Mouse (Mus musculus): ENCODE results near the gene Kdm4b. TPM values are rescaled to one million over a fixed set of nuclear protein-coding genes. Genes with fewer than 3 reads are reported as not detected.

The Kdm4b gene
- polyA plus RNA-seq, 1 experiment: 37.1 TPM

DNA sequence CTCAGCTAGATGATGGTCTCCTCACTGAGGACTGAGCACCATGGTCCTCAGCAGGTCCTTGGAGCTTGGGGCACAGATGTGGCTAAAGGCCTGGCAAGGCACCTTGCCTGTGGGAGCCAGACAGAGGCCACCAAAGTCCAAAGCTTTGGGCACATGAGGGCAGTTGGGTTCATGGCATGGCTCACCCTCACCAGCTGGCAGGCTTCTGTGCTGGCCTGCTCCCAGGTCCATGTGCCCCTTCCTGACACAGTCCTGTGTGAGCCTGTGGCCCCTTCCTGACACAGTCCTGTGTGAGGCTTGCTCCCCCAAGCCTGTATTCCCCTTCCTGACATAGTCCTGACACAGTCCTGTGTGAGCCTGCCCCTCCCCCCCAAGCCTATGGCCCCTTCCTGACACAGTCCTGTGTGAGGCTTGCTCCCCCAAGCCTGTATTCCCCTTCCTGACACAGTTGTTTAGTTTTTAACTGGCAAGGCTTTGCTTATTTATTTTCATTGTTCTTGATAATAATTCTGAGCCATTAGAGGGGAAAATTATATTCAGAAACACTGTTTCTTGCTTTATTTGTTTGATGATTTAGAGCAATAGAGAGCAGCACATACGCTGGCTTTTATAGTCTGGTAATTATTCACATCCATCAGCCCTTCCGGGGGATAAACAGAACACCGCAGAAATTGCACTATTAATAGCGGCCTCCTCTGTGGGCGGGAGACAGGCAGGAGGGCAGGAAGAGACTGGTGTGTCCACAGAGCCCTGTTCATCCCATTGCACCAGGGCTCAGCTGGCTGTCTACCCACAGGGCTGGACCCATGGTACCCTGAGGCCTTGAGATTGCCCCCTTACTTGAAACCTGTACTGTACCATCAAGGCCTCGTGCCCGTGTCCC lies 40.2 kb downstream of the Kdm4b start:
- Histone ChIP-seq H3K27me3 (ENCODE audit: control insufficient read depth, insufficient read depth, low read length) (no peaks in the 10 kb centered on the region), H3K27ac (ENCODE audit: insufficient read depth, low read length) (no peak overlapping the region), H3K4me3 (ENCODE audit: extremely low read depth, insufficient read depth, insufficient read length) (no peak overlapping the region), H3K36me3 (ENCODE audit: control insufficient read depth, insufficient read depth, low read length) (peaks cover 6% of the 10 kb centered on the region), H3K4me1 (ENCODE audit: control insufficient read depth, insufficient read depth, insufficient read length) (no peaks in the 10 kb centered on the region; the same call in 1 of the 2 replicates)
- WGBS: 51% methylated on average over 7 of the region's 7 CpGs
- TF ChIP-seq POLR2A (IDR thresholded peaks at IDR 0.05; ENCODE audit: low read depth, low read length): no peak
- no peak for TF ChIP-seq CTCF (IDR thresholded peaks at IDR 0.05; ENCODE audit: extremely low read depth, insufficient read depth, insufficient read length, insufficient replicate concordance)
- DNase-seq (ENCODE audit: low read depth in 1 of 2, low spot score in 2 of 2): no peak

DNA sequence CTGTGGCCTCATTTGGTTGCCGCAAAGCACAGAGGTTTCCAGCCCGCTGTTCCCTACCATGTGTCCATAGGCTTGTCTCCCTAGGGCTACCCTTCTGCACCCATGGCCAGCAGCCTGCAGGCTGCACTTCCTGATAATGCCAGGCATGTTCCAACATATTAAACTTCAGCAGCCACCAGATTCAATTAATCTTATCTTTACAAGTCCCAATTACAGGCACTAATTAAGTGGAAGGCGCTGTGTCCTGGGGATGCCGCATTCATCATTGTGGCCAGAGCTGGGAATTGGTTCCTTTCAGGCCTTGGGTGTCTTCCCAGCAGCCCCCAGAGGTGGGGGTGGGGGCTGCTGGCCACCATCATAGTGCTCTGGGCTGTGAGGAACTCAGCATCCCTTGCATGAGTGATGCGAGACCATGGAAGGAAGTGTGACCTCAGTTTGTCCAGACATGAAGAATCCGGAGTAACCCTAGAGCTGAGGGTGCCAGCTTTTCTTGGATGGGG lies 42.5 kb downstream of the Kdm4b start:
- 92% methylated on average over 6 of the region's 6 CpGs for WGBS
- Histone ChIP-seq H3K36me3 (ENCODE audit: control insufficient read depth, insufficient read depth, low read length) (peaks cover 10% of the 10 kb centered on the region), H3K27me3 (ENCODE audit: control insufficient read depth, insufficient read depth, low read length) (no peaks in the 10 kb centered on the region), H3K27ac (ENCODE audit: insufficient read depth, low read length) (no peak overlapping the region), H3K4me3 (ENCODE audit: extremely low read depth, insufficient read depth, insufficient read length) (no peak overlapping the region), H3K4me1 (ENCODE audit: control insufficient read depth, insufficient read depth, insufficient read length) (no peaks in the 10 kb centered on the region; the same call in 1 of the 2 replicates)
- no peak for DNase-seq (ENCODE audit: low read depth in 1 of 2, low spot score in 2 of 2)
- TF ChIP-seq CTCF (IDR thresholded peaks at IDR 0.05; ENCODE audit: extremely low read depth, insufficient read depth, insufficient read length, insufficient replicate concordance) (no peak), POLR2A (IDR thresholded peaks at IDR 0.05; ENCODE audit: low read depth, low read length) (no peak)

DNA sequence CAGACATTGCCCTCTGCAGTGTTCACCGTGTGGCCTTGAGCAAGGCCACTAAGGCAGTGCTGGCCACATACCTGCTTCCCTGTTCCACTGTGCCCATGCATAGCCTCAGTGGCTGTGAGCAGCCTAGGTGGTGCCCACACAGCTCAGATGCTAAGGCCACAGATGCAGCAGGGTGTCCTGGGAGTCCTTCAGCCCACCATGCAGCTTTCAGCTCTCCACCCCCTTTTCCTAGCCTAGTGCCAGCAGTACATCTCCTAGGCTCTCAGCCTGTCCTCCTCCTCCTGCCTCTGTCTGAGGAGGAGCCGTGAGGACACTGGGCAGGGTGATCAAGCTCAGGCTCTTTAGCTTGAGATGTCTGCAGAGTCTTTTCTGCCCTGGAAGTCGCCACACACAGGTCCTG lies 44.2 kb downstream of the Kdm4b start:
- H3K36me3 ChIP-seq (ENCODE audit: control insufficient read depth, insufficient read depth, low read length): peaks cover 12% of the 10 kb centered on the region
- H3K27ac ChIP-seq (ENCODE audit: insufficient read depth, low read length): no peak overlapping the region
- no peak for DNase-seq (ENCODE audit: low read depth in 1 of 2, low spot score in 2 of 2)
- no peaks in the 10 kb centered on the region for H3K27me3 ChIP-seq (ENCODE audit: control insufficient read depth, insufficient read depth, low read length)
- TF ChIP-seq POLR2A (IDR thresholded peaks at IDR 0.05; ENCODE audit: low read depth, low read length) (no peak), CTCF (IDR thresholded peaks at IDR 0.05; ENCODE audit: extremely low read depth, insufficient read depth, insufficient read length, insufficient replicate concordance) (no peak)
- H3K4me3 ChIP-seq (ENCODE audit: extremely low read depth, insufficient read depth, insufficient read length): no peak overlapping the region
- 88% methylated on average over 3 of the region's 3 CpGs for WGBS
- no peaks in the 10 kb centered on the region; the same call in 1 of the 2 replicates for H3K4me1 ChIP-seq (ENCODE audit: control insufficient read depth, insufficient read depth, insufficient read length)

DNA sequence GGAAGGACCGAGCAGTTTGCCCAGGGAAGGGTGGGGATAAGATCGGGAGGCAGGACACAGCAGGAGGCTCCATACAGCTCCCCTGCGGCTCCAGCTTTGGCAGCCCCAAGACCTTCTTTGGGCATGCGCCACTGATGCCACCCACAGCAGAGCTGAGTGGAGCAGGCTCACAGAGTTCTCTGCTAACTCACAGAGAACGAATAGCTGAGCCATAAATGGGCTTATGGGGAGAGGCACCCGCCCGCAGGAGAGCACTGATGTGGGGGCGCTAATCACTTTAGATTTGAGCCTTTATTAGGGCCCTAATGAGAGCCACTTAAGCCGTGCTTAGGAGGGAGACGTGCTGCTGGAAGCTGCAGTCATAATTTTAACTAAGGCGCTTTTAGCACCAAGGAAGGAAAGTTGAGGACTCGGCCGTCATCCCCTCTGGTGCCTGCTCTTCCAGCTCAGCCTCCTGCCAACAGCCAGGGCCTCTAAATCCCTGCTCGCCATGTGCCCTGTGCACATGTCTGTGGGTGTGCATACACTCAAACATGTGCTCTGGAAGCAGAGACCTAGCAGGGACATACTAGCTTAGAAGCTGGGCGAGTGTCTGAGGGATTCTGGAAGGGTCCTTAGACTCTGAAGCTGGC lies 45.3 kb downstream of the Kdm4b start:
- Histone ChIP-seq H3K4me1 (ENCODE audit: control insufficient read depth, insufficient read depth, insufficient read length) (no peaks in the 10 kb centered on the region), H3K27ac (ENCODE audit: insufficient read depth, low read length) (no peak overlapping the region), H3K27me3 (ENCODE audit: control insufficient read depth, insufficient read depth, low read length) (no peaks in the 10 kb centered on the region), H3K4me3 (ENCODE audit: extremely low read depth, insufficient read depth, insufficient read length) (no peak overlapping the region), H3K36me3 (ENCODE audit: control insufficient read depth, insufficient read depth, low read length) (peaks cover 12% of the 10 kb centered on the region)
- WGBS: 92% methylated on average over 15 of the region's 15 CpGs
- no peak for TF ChIP-seq POLR2A (IDR thresholded peaks at IDR 0.05; ENCODE audit: low read depth, low read length)
- TF ChIP-seq CTCF (IDR thresholded peaks at IDR 0.05; ENCODE audit: extremely low read depth, insufficient read depth, insufficient read length, insufficient replicate concordance): no peak
- DNase-seq (ENCODE audit: low read depth in 1 of 2, low spot score in 2 of 2): no peak

DNA sequence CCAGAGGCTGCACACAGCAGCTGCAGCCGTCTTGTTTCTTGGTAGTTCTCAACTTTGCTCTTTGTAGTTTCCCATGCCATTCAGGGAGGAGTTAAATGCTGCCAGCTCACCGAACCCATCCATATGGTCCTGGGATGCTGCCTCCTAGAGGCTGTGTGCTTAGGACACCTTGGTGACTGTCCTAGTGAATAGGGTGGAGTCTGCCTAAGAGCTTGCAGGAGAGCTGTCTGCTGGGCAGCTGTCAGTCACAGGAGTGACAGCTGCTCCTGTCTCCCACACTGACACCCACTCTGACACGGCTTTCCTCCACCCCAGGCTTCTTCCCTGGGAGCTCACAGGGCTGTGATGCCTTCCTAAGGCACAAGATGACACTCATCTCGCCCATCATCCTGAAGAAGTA lies 46.2 kb downstream of the Kdm4b start:
- H3K27me3 ChIP-seq (ENCODE audit: control insufficient read depth, insufficient read depth, low read length): no peaks in the 10 kb centered on the region
- WGBS: 85% methylated on average over 4 of the region's 4 CpGs
- H3K4me1 ChIP-seq (ENCODE audit: control insufficient read depth, insufficient read depth, insufficient read length): no peaks in the 10 kb centered on the region
- no peak overlapping the region for H3K27ac ChIP-seq (ENCODE audit: insufficient read depth, low read length)
- no peak for DNase-seq (ENCODE audit: low read depth in 1 of 2, low spot score in 2 of 2)
- peaks cover 16% of the 10 kb centered on the region for H3K36me3 ChIP-seq (ENCODE audit: control insufficient read depth, insufficient read depth, low read length)
- H3K4me3 ChIP-seq (ENCODE audit: extremely low read depth, insufficient read depth, insufficient read length): no peak overlapping the region
- TF ChIP-seq CTCF (IDR thresholded peaks at IDR 0.05; ENCODE audit: extremely low read depth, insufficient read depth, insufficient read length, insufficient replicate concordance): no peak
- no peak for TF ChIP-seq POLR2A (IDR thresholded peaks at IDR 0.05; ENCODE audit: low read depth, low read length)

DNA sequence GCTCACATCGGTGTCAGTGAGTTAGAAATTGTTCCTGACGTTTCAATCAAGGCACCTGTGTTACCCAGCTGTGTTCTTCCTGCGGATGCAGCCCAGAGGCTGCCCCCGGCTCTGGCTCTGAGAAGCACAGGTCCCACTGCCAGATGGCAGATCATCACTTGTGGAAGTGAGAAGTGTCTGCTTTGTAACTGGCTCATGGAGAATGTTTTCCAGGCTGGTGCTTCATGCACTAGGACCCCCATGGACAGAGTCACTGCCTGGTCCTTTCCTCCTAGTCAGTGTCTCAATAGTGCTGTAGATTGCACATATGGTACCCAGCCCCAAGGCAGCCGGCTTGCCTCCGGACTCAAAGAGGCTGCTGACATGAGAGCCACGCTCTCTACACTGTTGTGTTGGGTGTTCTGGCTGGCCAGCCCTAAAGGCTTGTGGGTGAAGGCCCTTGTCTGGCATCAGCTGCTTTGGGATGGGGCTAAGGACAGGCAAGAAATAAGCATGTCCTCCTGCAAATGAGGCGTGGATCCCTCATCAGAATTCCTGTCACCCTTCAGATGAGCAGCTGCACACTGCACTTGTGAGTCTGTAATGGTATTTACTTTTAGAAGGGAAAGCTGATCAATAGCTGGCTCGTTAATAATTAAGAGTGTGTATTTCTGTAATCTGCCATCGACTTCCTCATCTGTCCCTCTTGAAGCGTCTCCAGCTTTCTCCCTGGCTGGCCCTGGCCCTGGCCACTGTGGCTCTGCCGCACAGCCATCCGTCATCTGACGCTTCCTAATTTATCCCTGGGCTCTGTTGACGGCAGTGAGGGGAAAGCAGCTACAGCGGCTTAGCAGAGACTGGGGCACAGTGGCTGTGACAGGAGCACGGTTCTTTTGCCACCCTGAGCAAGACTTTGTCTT lies 47.5 kb downstream of the Kdm4b start:
- Histone ChIP-seq H3K36me3 (ENCODE audit: control insufficient read depth, insufficient read depth, low read length) (peaks cover 18% of the 10 kb centered on the region), H3K4me1 (ENCODE audit: control insufficient read depth, insufficient read depth, insufficient read length) (no peaks in the 10 kb centered on the region), H3K4me3 (ENCODE audit: extremely low read depth, insufficient read depth, insufficient read length) (no peak overlapping the region), H3K27ac (ENCODE audit: insufficient read depth, low read length) (no peak overlapping the region), H3K27me3 (ENCODE audit: control insufficient read depth, insufficient read depth, low read length) (no peaks in the 10 kb centered on the region)
- no peak for DNase-seq (ENCODE audit: low read depth in 1 of 2, low spot score in 2 of 2)
- 93% methylated on average over 17 of the region's 17 CpGs for WGBS
- no peak for TF ChIP-seq POLR2A (IDR thresholded peaks at IDR 0.05; ENCODE audit: low read depth, low read length)
- no peak for TF ChIP-seq CTCF (IDR thresholded peaks at IDR 0.05; ENCODE audit: extremely low read depth, insufficient read depth, insufficient read length, insufficient replicate concordance)

Measured in spleen, adult 2 months (tissue).